In genomic region chr16:91362616-91363272, GRCm38 (mm10) we compare ENCODE assay signal across 9 mouse cellular contexts. TPM values are rescaled to one million over a fixed set of nuclear protein-coding genes. Genes with fewer than 3 reads are reported as not detected.
A peak's percentile ranks its signal among the peaks of the same experiment; 100 is the strongest.
DNase-seq lines count a peak whose midpoint lies in the region; ATAC-seq and TF ChIP-seq lines count a peak whose summit lies in the region.
"Had no signal": no experiment of that assay in that cellular context is flagged by ENCODE, and none has a peak within 500 bp of the region (broad histone marks: within the 10 kb centered on the region; RNA-seq: fewer than 3 reads in every experiment).

No protein-coding gene starts in this region.

- H3K36me3 ChIP-seq in small intestine, adult 2 months (ENCODE audit: control insufficient read depth, insufficient read depth, low read length): no peaks in the 10 kb centered on the region

- no peaks in the 10 kb centered on the region for H3K4me1 ChIP-seq in small intestine, adult 2 months (ENCODE audit: control insufficient read depth, insufficient read depth, insufficient read length, low read length)

- no peak for TF ChIP-seq CTCF in small intestine, adult 2 months (IDR thresholded peaks at IDR 0.05; ENCODE audit: extremely low read depth, insufficient read length, insufficient replicate concordance, low read depth, low read length)

- no peak for ATAC-seq in frontal cortex, adult (ENCODE audit: low TSS enrichment)

- 40% methylated on average over 12 of the region's 12 CpGs for WGBS in small intestine, adult 2 months

- TF ChIP-seq POLR2A in small intestine, adult 2 months (IDR thresholded peaks at IDR 0.05; ENCODE audit: low read depth, low read length): no peak

- no peaks in the 10 kb centered on the region for H3K27me3 ChIP-seq in small intestine, adult 2 months (ENCODE audit: control insufficient read depth, insufficient read depth, low read length)

- peak overlapping the region; percentile 53 for H3K27ac ChIP-seq in small intestine, adult 2 months (ENCODE audit: insufficient read depth, low read depth, low read length)

- peak; percentile 68 for DNase-seq in urinary bladder, postnatal 14 days (ENCODE audit: low spot score)
- DNase-seq in urinary bladder, postnatal 10 days (ENCODE audit: low spot score): no peak
- DNase-seq in heart, adult 9 months (ENCODE audit: low spot score in 2 of 2): peak; percentile 79 to 86
- peak; percentile 86 to 87 for DNase-seq in kidney, postnatal 25 days
- no peak for DNase-seq in thymus, postnatal 4 days
- DNase-seq in cerebellum, adult 11-12 months: no peak

- H3K4me3 ChIP-seq in small intestine, adult 2 months (ENCODE audit: low read depth, low read length): no peak overlapping the region

RNA-seq across cellular contexts. Expression of gene Ifnar2, which starts 9.8 kb away (rescaled TPM):
- 12.6 and 25.3 TPM in 2 replicates for polyA plus RNA-seq in small intestine, adult 2 months (2012; rRNA removed)

RNA-seq across cellular contexts. Expression of gene Gm21970, which starts 28.8 kb away (rescaled TPM):
- polyA plus RNA-seq in small intestine, adult 2 months (2012; rRNA removed): not detected in 2 replicates
- polyA plus RNA-seq: large intestine, adult 2 months had no signal

RNA-seq across cellular contexts. Expression of gene Il10rb, which starts 43.2 kb away (rescaled TPM):
- polyA plus RNA-seq in small intestine, adult 2 months (2012; rRNA removed): 16.8 and 51.2 TPM in 2 replicates

Comparison
In these comparisons a context has a peak if more than half of its experiments do, and no peak if none do; other contexts are left out.
1. DNase-seq: peak in urinary bladder, postnatal 14 days (single experiment), heart, adult 9 months (2 of 2) and kidney, postnatal 25 days (2 of 2); none in urinary bladder, postnatal 10 days (single experiment), thymus, postnatal 4 days (single experiment) and cerebellum, adult 11-12 months (single experiment).